Mouse (Mus musculus): ENCODE results near the gene Cfap100. TPM values are rescaled to one million over a fixed set of nuclear protein-coding genes. Genes with fewer than 3 reads are reported as not detected.

Gene Cfap100
- total RNA-seq, 1 experiment from 2014 or later: not detected

DNA sequence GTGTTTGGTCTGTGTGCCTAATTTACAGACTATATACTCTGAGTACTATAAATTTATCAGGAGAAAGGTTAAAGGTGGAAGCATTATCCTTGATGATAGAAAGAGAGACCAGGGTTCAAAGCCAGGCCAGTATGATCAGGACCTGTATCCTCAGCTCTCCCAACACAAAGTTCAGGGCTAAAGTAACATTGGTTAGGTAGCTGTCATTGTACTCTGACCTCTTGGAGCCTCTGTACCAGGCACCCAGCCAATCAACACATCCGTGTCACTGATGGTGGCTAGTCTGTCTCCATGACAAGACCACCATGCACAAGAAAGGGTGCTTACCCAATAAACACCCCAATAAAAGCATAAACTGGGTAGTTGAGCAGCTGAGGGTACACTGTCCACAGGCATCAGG is 17.6 kb downstream of the Cfap100 start:
- no peak for ATAC-seq (replicated peaks; ENCODE audit: insufficient number of reproducible peaks, low FRiP score, low TSS enrichment, poor library complexity, severe bottlenecking)

DNA sequence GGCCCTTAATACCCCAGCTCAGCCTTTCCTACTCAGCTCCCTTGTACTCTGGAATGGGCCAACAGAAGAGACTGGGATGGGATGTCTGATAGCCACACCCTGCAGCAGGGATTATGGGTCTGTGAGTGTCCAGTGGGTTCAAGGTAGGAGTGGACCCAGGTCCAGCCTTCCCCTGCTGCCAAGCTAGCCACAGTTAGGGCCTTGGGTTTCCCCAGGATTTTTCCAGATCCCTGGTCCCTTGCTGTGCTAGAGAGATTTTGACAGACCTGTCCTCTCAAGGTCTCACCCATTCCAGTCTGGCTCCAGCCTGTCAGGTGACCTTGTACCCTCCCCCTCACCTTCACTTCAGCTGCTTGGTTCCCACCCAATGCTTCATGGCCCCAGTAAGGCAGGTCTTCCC is 20.0 kb downstream of the Cfap100 start:
- no peak for ATAC-seq (replicated peaks; ENCODE audit: insufficient number of reproducible peaks, low FRiP score, low TSS enrichment, poor library complexity, severe bottlenecking)

DNA sequence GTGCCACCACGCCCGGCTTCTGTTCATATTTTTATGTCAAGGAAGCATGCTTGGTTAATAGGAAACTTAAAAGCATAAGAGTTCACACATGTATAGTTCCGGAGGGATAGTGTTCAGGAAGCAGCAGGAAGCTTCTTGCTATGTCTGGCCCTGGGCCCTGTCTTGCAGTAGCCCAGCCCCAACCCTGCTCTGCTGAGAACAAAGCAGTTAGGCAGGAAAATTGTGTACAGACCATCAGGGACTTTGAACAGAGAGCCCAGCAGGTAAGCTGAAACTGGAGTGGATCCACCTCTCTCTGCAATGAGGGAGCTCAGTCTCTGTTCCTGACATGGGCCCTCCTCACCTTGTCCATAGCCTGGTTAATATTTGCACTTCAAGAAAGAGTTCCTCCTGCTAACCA is 31.3 kb downstream of the Cfap100 start:
- ATAC-seq (replicated peaks; ENCODE audit: insufficient number of reproducible peaks, low FRiP score, low TSS enrichment, poor library complexity, severe bottlenecking): no peak

DNA sequence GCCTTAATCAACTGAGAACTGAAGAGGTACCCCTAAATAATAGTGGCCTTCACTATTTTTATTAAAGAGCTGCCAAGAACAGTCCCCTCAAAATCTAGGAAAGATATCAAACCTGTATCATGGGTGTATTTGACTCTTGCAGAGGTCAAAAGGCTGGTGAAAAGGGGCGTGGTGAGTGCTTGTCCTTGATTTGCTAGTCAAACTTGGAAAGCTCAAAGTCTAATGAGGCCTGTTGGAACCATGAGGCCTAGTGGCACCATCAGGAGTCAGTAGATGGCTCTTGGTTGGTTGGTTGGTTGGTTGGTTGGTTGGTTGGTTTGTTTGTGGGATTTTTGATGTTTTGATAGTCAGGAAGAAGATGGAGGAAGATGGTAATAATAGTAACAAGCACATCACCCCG is 32.8 kb downstream of the Cfap100 start:
- no peak for ATAC-seq (replicated peaks; ENCODE audit: insufficient number of reproducible peaks, low FRiP score, low TSS enrichment, poor library complexity, severe bottlenecking)

DNA sequence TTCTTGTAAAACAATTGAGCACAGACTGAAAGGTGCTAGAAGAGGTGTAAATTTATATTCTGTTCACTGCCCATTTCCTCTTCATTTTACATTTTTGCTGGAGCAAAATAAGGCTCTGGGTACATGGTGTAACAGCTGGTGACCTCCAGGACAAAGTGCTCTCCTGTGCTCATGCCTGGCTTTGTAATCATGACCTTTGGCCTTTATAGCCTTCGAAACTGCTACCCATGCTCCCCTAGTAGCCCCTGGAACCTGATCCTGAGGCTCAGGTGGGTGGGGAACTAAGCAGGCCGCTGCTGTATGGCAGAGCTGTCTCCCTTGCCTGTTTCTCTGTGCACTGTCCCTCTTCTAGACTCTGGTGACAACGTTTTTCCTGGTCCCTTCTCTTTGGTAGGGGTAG is 34.6 kb downstream of the Cfap100 start:
- no peak for ATAC-seq (replicated peaks; ENCODE audit: insufficient number of reproducible peaks, low FRiP score, low TSS enrichment, poor library complexity, severe bottlenecking)

DNA sequence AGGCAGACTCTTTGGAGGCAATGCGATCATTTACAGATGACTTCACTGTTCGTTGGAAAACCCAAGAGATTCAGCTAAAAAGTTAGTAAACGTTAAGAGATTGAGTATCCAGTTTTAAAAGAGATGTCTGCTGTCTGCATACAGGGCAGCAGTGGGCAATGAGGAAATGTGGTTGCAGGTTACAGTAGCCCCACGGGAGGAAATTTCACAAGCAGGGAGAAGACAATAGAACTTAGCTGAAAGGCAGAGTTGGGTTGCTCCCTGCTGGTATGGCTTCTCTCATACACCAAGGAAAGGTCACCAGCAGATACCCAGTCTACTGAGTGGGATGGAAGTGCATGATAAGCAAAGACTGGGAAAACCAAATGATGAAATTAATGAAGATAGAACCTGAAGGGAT is 38.0 kb downstream of the Cfap100 start:
- no peak for ATAC-seq (replicated peaks; ENCODE audit: insufficient number of reproducible peaks, low FRiP score, low TSS enrichment, poor library complexity, severe bottlenecking)

DNA sequence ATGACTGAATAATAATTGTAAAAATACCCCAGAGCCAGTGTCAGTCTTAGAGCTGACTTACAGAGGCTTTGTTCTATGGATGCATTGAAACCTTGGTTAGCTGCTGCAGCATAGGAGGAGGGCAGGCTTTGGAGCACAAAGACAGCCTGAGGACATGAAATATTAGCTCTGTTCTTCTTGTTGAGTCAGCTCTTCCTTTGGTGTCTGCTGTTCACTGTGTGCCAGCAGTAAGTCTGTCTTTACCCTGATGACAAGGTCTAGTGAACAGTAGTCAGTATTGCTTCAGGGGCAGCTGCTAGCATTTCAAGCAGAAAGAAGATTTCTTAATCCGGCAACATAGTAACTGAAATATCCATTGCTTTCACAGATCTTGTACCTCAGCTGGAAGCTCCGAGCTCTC is 47.1 kb downstream of the Cfap100 start:
- ATAC-seq (replicated peaks; ENCODE audit: insufficient number of reproducible peaks, low FRiP score, low TSS enrichment, poor library complexity, severe bottlenecking): no peak

DNA sequence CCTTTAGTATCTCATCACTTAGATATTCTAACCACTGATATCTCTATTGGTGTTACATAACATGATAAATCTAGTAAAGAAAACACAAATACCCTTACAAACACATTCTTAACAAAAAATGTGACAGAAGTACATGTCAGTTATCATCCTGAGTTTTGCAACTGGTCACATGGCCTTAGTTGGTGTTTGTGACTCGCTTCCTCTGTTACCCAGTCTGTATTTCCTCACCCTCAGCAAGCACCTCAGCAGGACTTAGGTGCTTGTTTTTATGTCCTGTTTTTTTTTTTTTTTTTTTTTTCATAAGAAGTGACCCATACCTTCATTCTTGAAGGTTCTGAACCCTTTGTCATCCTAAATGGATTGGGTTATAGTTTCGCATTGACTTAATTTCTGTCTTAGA is 50.9 kb downstream of the Cfap100 start:
- no peak for ATAC-seq (replicated peaks; ENCODE audit: insufficient number of reproducible peaks, low FRiP score, low TSS enrichment, poor library complexity, severe bottlenecking)

DNA sequence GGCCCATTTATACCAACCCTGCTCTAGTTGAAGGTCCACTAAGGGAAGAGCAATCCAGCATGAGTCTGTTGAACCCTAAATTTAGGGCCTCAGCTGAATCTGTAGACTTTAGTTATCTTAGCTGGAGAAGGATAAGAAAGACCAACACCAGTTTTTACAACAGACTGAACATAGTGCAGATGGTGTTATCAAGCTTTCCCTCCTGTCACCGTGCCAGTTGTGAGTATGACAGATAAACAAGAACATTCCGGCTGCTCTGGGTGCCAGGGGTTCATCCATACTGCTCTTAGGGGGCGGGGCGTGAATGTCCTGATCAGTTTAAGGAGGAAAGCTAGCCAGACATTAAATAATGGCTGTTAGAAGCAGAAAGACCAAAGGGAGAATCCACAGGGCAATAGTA is 54.0 kb downstream of the Cfap100 start:
- no peak for ATAC-seq (replicated peaks; ENCODE audit: insufficient number of reproducible peaks, low FRiP score, low TSS enrichment, poor library complexity, severe bottlenecking)

DNA sequence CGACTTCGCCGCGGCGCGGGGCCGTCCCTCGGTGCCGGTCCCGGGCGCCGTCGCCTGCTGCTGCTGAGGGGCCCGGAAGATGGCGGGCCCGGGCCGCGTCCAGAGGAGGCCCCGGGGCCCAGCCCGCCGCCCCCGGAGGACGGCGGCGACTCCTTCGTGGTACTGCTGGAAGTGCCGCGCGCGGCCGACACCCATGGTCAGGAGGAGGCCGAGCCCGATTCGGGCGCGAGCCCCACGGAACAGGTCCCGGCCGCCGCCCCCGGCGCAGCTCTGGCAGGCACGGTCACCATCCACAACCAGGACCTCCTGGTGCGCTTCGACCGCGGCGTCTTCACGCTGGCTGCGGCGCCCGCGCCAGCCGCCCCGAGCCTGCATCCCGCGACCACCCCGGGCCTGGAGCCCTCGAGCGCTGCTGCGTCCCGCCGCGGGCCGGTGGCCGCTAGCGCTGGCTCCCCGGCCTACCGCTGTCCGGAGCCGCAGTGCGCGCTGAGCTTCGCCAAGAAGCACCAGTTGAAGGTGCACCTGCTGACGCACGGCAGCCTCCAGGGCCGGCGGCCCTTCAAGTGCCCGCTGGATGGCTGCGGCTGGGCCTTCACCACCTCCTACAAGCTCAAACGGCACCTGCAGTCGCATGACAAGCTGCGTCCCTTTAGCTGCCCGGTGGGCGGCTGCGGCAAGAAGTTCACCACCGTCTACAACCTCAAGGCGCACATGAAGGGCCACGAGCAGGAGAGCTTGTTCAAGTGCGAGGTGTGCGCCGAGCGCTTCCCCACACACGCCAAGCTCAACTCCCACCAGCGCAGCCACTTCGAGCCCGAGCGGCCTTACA is 58.7 kb downstream of the Cfap100 start:
- 0 out of 2 replicates have a peak, but pooled peaks have one; percentile 16 for ATAC-seq (replicated peaks; ENCODE audit: insufficient number of reproducible peaks, low FRiP score, low TSS enrichment, poor library complexity, severe bottlenecking)

DNA sequence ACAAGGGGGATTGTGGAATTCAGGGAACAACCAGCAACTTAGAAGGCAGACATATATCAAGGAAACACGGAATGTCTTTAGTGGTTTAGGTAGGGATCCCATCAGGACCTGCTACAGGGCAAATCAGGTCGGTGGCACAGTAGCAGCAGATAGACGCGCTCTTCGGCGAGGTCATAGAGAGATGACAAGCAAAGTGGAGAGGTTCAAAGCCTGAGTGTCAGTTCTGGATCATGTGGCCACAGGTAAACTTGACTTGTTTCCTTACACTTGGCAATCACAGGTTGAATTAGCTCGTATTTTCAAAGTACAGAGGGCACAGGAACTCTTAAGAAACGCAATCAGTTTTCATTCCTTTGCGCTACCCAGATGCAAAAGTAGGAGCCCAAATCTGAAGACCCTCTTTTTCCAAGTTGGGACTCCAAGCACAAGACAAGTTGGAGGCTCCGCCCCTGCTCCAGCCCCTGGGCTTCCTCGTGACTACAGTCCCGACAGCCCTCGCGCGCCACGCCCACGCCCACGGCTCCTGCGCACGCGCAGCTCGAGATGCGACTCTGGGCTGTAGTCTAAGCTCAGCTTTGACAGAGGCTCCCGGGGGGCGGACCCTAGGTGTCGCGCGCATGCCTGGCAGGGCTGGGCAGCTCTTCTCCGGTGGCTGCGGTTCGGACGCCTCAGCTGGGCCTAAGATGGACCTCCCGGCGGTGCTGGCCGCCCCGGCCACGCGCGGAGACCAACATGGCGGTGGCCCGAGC is 59.4 kb downstream of the Cfap100 start, which contains the start of gene Zxdc:
Zxdc (plus strand) TSS at position 517 of the 749 bp plus-strand sequence.
- peak; percentile 84 for ATAC-seq (replicated peaks; ENCODE audit: insufficient number of reproducible peaks, low FRiP score, low TSS enrichment, poor library complexity, severe bottlenecking)

DNA sequence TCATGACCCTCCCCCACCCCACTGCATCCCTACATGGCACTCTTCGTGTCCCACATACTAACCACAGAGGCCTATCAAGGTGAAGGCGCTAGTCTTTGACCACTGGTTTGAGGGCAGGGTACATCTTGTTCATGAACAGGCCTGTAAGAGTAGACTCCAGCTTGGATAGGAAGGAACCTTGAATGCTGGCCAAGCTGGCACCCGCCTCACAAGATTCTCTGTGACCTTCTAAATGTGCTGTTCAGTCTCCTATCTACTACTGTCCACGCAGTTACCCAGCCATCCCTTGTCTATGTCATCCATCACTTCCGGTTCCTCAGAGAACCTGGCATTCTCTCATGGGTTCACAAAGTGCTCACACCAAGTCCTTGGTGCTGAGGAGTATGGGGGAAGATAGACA is 65.3 kb downstream of the Cfap100 start:
- no peak for ATAC-seq (replicated peaks; ENCODE audit: insufficient number of reproducible peaks, low FRiP score, low TSS enrichment, poor library complexity, severe bottlenecking)

DNA sequence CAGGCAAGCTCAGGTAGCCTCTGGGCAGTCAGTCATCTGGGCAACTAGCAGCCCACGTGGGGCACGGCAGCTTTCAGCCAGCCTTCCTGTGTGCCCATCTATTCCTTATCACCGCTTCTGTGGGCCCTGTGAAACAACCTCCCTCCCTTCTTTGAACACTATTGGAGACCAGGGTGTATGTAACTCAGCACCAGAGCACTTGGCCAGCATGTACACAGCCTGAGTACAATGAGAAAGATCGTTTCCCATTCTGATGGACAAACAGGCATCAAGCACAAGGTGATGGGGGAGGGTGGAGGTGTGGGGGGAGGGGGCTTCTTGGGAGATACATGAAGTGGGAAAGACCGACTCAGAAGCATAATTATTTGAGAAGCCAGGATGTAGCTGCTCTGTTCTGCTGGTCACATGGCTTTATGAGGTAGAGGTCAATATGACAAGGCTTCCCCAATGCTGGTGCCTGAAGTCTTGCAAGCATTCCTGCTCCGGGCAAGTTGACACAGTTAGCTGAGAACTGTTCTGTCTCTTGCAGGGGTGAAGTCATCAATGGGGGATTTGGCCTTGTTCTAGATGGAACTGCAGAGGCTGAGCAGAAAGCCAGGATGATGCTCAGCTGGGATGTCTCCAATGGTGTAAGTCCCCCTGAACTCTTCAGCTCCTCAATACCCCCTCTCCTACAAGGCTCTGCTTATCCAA is 67.5 kb downstream of the Cfap100 start:
- no peak for ATAC-seq (replicated peaks; ENCODE audit: insufficient number of reproducible peaks, low FRiP score, low TSS enrichment, poor library complexity, severe bottlenecking)

DNA sequence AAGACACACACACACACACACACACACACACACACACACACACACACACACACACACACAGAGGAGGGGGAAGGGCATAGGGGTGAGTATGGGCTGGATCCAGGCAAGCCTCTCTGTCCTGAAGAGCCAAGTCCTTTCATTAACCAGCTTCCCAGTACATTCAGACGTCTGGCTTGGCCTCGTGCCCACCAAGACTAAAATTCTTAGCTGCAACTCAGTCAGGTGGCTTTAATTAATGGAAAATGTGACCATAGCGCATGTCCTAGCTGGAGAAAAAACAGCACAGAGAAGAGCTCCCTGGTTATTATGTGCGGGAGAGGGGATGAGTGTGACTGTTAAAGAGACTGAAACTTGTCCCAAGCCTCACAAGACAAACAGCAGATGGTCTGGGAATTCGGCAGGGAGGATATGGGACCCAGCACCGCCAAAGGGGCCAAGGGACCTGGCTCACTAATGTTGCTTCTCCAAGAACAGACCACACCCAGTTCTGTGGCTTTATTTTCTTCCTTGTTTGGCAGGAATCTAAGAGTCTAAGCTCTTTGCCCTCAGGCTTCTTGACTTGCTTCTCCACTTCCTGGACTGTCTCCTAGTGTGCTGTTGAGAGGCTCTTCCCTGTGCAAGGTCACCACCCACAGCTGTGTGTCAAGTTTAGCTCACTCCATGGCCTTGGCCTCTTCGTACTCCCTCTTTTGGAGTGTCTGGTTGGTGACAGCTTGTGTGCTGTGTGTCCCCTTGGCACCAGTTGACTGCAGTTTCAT is 68.4 kb downstream of the Cfap100 start:
- ATAC-seq (replicated peaks; ENCODE audit: insufficient number of reproducible peaks, low FRiP score, low TSS enrichment, poor library complexity, severe bottlenecking): no peak

DNA sequence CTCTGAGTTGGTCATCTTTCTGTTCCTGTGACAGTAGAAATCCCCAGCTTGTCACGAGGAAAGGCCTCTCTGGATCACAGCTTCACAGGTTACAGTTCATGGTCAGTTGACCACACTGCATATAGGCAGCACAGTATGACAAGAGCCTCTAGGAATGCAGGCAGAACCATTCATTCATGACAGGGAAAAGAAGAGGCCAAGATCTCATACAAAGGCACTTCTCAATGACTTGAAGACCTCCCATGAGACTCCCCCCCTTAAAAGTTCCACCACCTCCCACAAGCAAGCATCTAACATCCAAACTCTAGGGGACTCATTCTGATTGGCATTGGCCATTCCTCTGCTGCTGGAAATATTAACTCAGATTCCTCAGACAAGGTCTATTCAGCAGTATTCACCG is 69.2 kb downstream of the Cfap100 start:
- no peak for ATAC-seq (replicated peaks; ENCODE audit: insufficient number of reproducible peaks, low FRiP score, low TSS enrichment, poor library complexity, severe bottlenecking)

DNA sequence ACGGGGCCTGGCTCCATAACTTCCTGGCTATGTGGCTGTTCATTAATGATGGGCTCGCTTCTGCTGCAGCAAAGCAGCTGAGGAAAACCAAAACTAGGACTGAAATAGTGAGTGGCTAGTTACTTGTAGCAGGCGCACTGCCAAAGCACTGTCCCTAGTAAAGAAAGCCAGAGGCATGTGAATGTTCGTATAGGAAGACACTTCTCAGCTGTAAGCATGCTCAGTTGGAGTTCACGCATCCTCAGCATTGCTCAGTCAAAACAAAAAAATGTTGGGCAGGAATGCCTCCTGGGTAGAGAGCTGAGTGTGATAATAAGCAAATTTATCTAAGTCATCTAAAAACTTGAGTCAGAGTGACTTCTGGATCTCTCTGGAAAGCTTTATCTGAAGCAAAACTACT is 70.5 kb downstream of the Cfap100 start:
- ATAC-seq (replicated peaks; ENCODE audit: insufficient number of reproducible peaks, low FRiP score, low TSS enrichment, poor library complexity, severe bottlenecking): no peak
